Mouse (Mus musculus) lung, postnatal 0 days (tissue): ENCODE measurements around the gene Aym1.

Experiments used
- CTCF ChIP-seq: IDR thresholded peaks from 2 replicates; pipeline ENCODE4 v1.5.1; 2016; ENCODE audit warnings: antibody characterized with exemption, mild to moderate bottlenecking
- EP300 ChIP-seq: IDR thresholded peaks from 2 replicates; pipeline ENCODE4 v1.6.1; 2016; ENCODE audit warnings: antibody characterized with exemption, mild to moderate bottlenecking, control low read depth

- TF ChIP-seq CTCF (peak; percentile 72), EP300 (no peak)
Observed at GRCm38 (mm10) chr5:113372995-113373950, 16.2 kb downstream of the Aym1 start.
